Mouse (Mus musculus): ENCODE results near the gene Gm10487.
"Not testable (repeated sequence)": the region's sequence is repeated elsewhere in the genome, so short reads cannot be mapped to it uniquely, and the experiment has no call there.

Gm10487 gene

DNA sequence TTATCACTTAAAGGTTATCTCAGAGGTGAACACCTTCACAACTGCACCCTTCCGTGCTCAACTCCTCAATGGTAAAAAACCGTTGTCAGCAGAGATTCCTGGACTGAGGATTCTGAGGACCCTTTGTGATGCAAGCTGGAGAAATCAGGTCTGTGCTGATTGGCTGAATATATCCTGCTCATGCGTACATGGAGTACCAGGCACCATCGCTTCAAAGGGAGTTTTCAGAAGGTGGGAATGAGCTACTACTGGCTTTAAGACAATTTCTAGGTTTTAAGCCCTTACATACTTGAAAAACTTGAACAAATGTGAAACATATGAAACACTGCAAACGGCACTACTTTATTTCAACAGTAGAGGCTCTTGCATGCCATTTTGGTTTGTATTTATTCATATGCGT lies at the start of gene Gm10487:
TSS of gene Gm10487 (minus strand) at position 101 of the 400 bp plus-strand sequence.
- not testable (repeated sequence) for DNase-seq (ENCODE audit: low read depth in 1 of 2, low spot score in 2 of 2)
